Mouse (Mus musculus) olfactory bulb, adult 2 months (tissue): ENCODE data around the gene Dusp1. TPM values are rescaled to one million over a fixed set of nuclear protein-coding genes. Genes with fewer than 3 reads are reported as not detected.
A peak's percentile ranks its signal among the peaks of the same experiment; 100 is the strongest.

Experiments
- H3K27ac ChIP-seq: fragments of 200-500 bp; 2 replicates; pipeline ENCODE4 v1.5.1; 2012; ENCODE audit warnings: low read depth, low read length; ENCODE audit not compliant: insufficient read depth
- H3K4me1 ChIP-seq: fragments of 200-500 bp; 2 replicates; pipeline ENCODE4 v1.6.1; 2012; ENCODE audit warnings: low read length; ENCODE audit not compliant: control insufficient read depth, insufficient read depth
- H3K4me3 ChIP-seq: fragments of 200-500 bp; 2 replicates; pipeline ENCODE4 v1.5.1; 2012; ENCODE audit warnings: mild to moderate bottlenecking, low read depth, low read length, moderate library complexity; ENCODE audit not compliant: insufficient read depth
- CTCF ChIP-seq: fragments of 200-500 bp; IDR thresholded peaks from 2 replicates; pipeline ENCODE4 v1.5.1; 2012; ENCODE audit warnings: low read depth, mild to moderate bottlenecking, low read length, moderate library complexity; ENCODE audit not compliant: insufficient read depth
- POLR2A ChIP-seq: fragments of 200-500 bp; IDR thresholded peaks from 2 replicates; pipeline ENCODE4 v1.6.1; 2012; ENCODE audit warnings: mild to moderate bottlenecking, low read depth, low read length, moderate library complexity; ENCODE audit not compliant: insufficient read depth
- WGBS: fragments of 180-500 bp; shearing (Covaris S2); methylation state at CpG from one replicate; pipeline ENCODE4 v1.1.7; 2018; 5-methylcytosine and 5-hydroxymethylcytosine counted together
- polyA plus RNA-seq: library from polyadenylated mRNA; stranded (reverse); fragments of >200 nt; gene quantifications from 2 replicates; pipeline ENCODE4 v1.2.4, GENCODE M21; 2012; ENCODE audit warnings: low replicate concordance; ENCODE audit not compliant: missing spikeins, insufficient read depth, insufficient read length

The Dusp1 gene
- polyA plus RNA-seq, 1 experiment, result not detected

- Histone ChIP-seq H3K4me1 (peaks cover 34% of the 10 kb centered on the region), H3K4me3 (no peak overlapping the region), H3K27ac (peak overlapping the region; percentile 71)
- TF ChIP-seq POLR2A, result no peak
- no peak for TF ChIP-seq CTCF
- 65% methylated on average over 6 of the region's 6 CpGs for WGBS
Measured at GRCm38 (mm10) chr17:26513459-26514290, 48.3 kb downstream of the Dusp1 start.

- Histone ChIP-seq H3K4me1 (peaks cover 33% of the 10 kb centered on the region), H3K27ac (peak overlapping the region; percentile 56), H3K4me3 (no peak overlapping the region)
- no peak for TF ChIP-seq POLR2A
- TF ChIP-seq CTCF, result no peak
- 18% methylated on average over 7 of the region's 7 CpGs for WGBS
Measured at GRCm38 (mm10) chr17:26512961-26513360, 49.0 kb downstream of the Dusp1 start.

- Histone ChIP-seq H3K27ac (peak overlapping the region; percentile 56), H3K4me1 (peaks cover 34% of the 10 kb centered on the region), H3K4me3 (no peak overlapping the region)
- WGBS, result 47% methylated on average over 7 of the region's 7 CpGs
- TF ChIP-seq CTCF (no peak), POLR2A (no peak)
Measured at GRCm38 (mm10) chr17:26511816-26512774, 49.8 kb downstream of the Dusp1 start.

GRCm38 (mm10) chr17:26511256-26511655 is 50.7 kb downstream of the Dusp1 start:
- TF ChIP-seq CTCF, result no peak
- TF ChIP-seq POLR2A, result no peak
- Histone ChIP-seq H3K4me1 (peaks cover 37% of the 10 kb centered on the region), H3K4me3 (no peak overlapping the region), H3K27ac (no peak overlapping the region)
- 90% methylated on average over 4 of the region's 4 CpGs for WGBS

- Histone ChIP-seq H3K27ac (no peak overlapping the region), H3K4me1 (peaks cover 40% of the 10 kb centered on the region), H3K4me3 (no peak overlapping the region)
- no peak for TF ChIP-seq CTCF
- no peak for TF ChIP-seq POLR2A
- 90% methylated on average over 15 of the region's 15 CpGs for WGBS
Measured at GRCm38 (mm10) chr17:26510146-26511045, 51.5 kb downstream of the Dusp1 start.

GRCm38 (mm10) chr17:26508961-26509771 is 52.8 kb downstream of the Dusp1 start:
- Histone ChIP-seq H3K4me1 (peaks cover 42% of the 10 kb centered on the region), H3K4me3 (peak overlapping the region; percentile 66), H3K27ac (peak overlapping the region; percentile 100)
- 31% methylated on average over 25 of the region's 25 CpGs for WGBS
- TF ChIP-seq CTCF (peak; percentile 27; the same call in 1 of the 2 replicates), POLR2A (no peak; the same call in 1 of the 2 replicates)

DNA sequence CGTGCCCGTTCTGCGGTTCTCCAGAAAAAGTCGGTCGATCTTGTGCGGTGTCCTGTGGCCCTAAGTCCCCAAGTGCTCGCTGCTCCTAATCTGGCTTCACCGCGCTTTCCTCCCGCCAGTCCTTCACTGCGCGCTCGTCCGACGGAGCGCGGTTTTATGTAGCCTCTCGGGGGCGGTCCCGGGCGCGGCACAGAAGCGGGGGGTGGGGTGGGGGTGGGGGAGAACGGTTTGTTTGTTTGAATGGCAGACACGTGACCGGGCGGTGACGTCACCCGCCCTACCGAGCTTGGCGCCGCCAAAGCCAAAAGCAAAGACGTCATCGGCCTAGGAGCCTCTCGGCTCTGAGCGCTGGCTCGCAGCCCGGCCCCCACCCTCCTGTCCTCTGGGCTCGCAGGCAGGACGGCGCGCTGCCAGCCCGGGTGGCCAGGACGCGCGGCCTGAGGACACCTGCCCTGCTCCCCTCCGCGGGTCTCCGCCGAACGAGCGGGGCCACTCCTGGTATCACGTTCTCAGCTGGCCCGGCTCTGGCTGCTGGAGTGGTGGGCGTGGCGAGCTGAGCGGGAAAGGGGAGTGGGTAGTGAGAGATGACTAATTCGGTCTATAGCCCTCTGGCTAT is 53.5 kb downstream of the Dusp1 start:
- peaks cover 41% of the 10 kb centered on the region for H3K4me1 ChIP-seq
- TF ChIP-seq CTCF (no peak), POLR2A (peak; percentile 95)
- peak overlapping the region; percentile 100 for H3K27ac ChIP-seq
- under 1% methylated on average over 58 of the region's 58 CpGs for WGBS
- H3K4me3 ChIP-seq, result peak overlapping the region; percentile 66

GRCm38 (mm10) chr17:26507966-26508344 is 54.0 kb downstream of the Dusp1 start:
- under 1% methylated on average over 46 of the region's 46 CpGs for WGBS
- Histone ChIP-seq H3K27ac (peak overlapping the region; percentile 93), H3K4me3 (peak overlapping the region; percentile 66), H3K4me1 (peaks cover 41% of the 10 kb centered on the region)
- TF ChIP-seq CTCF, result no peak; the same call in 1 of the 2 replicates
- TF ChIP-seq POLR2A, result no peak
